Mouse (Mus musculus): ENCODE results near the gene Ptprm. TPM values are rescaled to one million over a fixed set of nuclear protein-coding genes. Genes with fewer than 3 reads are reported as not detected.

The Ptprm gene
- polyA plus RNA-seq, 1 experiment from 2014 or later, result 1.6 TPM

DNA sequence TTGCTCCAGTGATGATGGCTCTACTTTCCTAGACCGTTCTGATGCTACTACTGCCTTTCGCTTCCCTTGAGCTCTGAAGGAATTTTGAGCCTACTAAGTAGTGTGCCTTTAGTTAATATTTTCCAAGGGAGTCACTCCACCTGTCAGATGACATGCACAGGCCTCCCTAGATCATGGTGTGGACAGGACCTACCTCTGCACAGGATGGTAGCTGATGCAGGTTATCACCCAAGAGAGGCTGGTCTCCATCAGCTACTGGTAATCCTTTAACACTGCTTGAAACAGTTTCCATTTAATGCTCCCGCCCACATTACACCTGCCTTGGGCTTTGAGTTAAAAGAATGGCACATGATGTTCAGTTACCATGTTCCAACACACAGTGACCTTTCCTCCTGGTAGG, 688.5 kb downstream of the Ptprm start:
- 70% methylated on average over 3 of the region's 3 CpGs for WGBS (ENCODE audit: insufficient replicate concordance)
- no peak overlapping the region for H3K27ac ChIP-seq (ENCODE audit: low read length)
- no peaks in the 10 kb centered on the region for H3K4me1 ChIP-seq (ENCODE audit: control insufficient read depth, low read depth, low read length)
- H3K9ac ChIP-seq (ENCODE audit: low read depth, low read length), result no peak overlapping the region
- no peak overlapping the region for H3K4me2 ChIP-seq (ENCODE audit: low read depth, low read length)
- H3K4me3 ChIP-seq (ENCODE audit: low read depth, low read length), result no peak overlapping the region
- H3K27me3 ChIP-seq (ENCODE audit: control insufficient read depth, insufficient read depth, low read depth, low read length), result no peaks in the 10 kb centered on the region
- no peaks in the 10 kb centered on the region for H3K9me3 ChIP-seq (replicated peaks; ENCODE audit: control insufficient read depth, low read length)
- ATAC-seq (ENCODE audit: low read depth), result no peak
- H3K36me3 ChIP-seq (ENCODE audit: control insufficient read depth, insufficient read depth), result no peaks in the 10 kb centered on the region

DNA sequence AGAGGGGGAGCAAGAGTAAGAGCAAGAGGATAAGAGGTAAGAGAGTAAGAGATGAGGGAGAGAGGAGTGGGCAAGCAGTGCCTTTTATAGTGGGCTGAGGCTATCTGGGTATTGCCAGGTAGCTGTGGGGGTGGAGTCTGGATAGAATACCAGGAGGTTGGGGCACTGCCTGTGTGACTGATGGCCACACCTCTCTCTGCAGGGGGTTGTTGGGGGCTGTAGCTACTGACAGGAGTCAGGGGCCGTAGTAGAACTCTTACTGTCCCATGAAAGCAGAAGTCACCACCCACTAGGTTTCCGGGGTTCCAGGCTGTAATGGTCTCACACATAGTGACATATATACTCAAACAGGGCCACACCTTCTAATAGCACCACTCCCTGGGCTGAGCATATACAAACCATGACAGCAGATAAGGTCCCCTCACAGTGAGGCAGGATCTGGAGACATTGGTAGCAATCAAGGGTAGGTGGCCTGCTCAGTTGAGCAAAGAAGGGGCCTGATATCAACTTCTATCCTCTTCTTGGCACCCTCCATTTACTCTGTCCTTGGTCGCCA, 689.0 kb downstream of the Ptprm start:
- H3K4me3 ChIP-seq (ENCODE audit: low read depth, low read length), result no peak overlapping the region
- H3K36me3 ChIP-seq (ENCODE audit: control insufficient read depth, insufficient read depth), result no peaks in the 10 kb centered on the region
- H3K27me3 ChIP-seq (ENCODE audit: control insufficient read depth, insufficient read depth, low read depth, low read length), result no peaks in the 10 kb centered on the region
- no peak overlapping the region for H3K9ac ChIP-seq (ENCODE audit: low read depth, low read length)
- no peak overlapping the region for H3K27ac ChIP-seq (ENCODE audit: low read length)
- 61% methylated on average over 3 of the region's 3 CpGs for WGBS (ENCODE audit: insufficient replicate concordance)
- no peaks in the 10 kb centered on the region for H3K4me1 ChIP-seq (ENCODE audit: control insufficient read depth, low read depth, low read length)
- no peak overlapping the region for H3K4me2 ChIP-seq (ENCODE audit: low read depth, low read length)
- H3K9me3 ChIP-seq (replicated peaks; ENCODE audit: control insufficient read depth, low read length), result no peaks in the 10 kb centered on the region
- ATAC-seq (ENCODE audit: low read depth), result no peak

DNA sequence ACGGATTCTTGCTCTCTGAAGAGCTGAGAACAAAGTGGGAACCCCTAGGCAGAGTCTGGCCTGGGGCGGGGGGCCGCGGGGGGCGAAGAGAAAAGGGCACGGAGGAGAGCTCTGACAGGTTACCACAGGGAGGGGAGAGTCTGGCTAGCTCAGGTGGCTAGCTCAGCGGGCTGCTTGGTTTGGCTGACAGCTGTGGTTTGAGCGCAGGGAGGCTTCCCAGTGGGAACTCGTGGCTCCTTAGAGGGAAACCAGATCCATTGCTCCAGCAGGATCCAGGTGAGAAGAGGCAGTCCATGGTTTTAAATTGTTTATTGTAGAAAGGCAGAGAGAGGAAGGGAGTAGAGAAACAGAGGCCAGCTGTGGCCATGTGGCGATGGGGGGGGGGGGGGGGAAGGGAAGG, 689.5 kb downstream of the Ptprm start:
- H3K27me3 ChIP-seq (ENCODE audit: control insufficient read depth, insufficient read depth, low read depth, low read length), result no peaks in the 10 kb centered on the region
- H3K9ac ChIP-seq (ENCODE audit: low read depth, low read length), result no peak overlapping the region
- H3K4me3 ChIP-seq (ENCODE audit: low read depth, low read length), result no peak overlapping the region
- no peak for ATAC-seq (ENCODE audit: low read depth)
- no peaks in the 10 kb centered on the region for H3K4me1 ChIP-seq (ENCODE audit: control insufficient read depth, low read depth, low read length)
- no peak overlapping the region for H3K27ac ChIP-seq (ENCODE audit: low read length)
- no peaks in the 10 kb centered on the region for H3K9me3 ChIP-seq (replicated peaks; ENCODE audit: control insufficient read depth, low read length)
- 60% methylated on average over 9 of the region's 10 CpGs for WGBS (ENCODE audit: insufficient replicate concordance)
- H3K36me3 ChIP-seq (ENCODE audit: control insufficient read depth, insufficient read depth), result no peaks in the 10 kb centered on the region
- H3K4me2 ChIP-seq (ENCODE audit: low read depth, low read length), result no peak overlapping the region

DNA sequence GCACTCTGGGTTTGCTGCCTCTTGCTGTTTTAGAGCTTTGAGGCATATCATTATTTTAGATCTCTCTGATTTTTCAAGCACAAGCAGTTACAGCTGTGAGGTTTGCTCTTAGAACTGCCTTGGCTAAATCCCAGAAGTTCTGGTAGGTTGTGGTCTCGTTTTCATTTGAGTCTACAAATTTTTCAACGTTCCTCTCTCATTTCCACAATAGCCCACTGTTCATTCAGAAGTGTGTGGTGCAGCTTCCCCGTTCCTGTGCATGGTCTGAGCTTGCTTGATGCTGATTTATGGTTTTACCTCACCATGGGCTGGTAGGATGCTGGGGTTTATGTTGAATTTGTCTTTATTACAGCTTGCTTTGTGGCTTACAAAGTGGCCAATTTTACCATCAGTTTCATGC, 695.0 kb downstream of the Ptprm start:
- no peak for ATAC-seq (ENCODE audit: low read depth)
- H3K27ac ChIP-seq (ENCODE audit: low read length), result no peak overlapping the region
- no peaks in the 10 kb centered on the region for H3K27me3 ChIP-seq (ENCODE audit: control insufficient read depth, insufficient read depth, low read depth, low read length)
- H3K36me3 ChIP-seq (ENCODE audit: control insufficient read depth, insufficient read depth), result no peaks in the 10 kb centered on the region
- H3K9me3 ChIP-seq (replicated peaks; ENCODE audit: control insufficient read depth, low read length), result no peaks in the 10 kb centered on the region
- no peak overlapping the region for H3K4me2 ChIP-seq (ENCODE audit: low read depth, low read length)
- no peaks in the 10 kb centered on the region for H3K4me1 ChIP-seq (ENCODE audit: control insufficient read depth, low read depth, low read length)
- H3K9ac ChIP-seq (ENCODE audit: low read depth, low read length), result no peak overlapping the region
- H3K4me3 ChIP-seq (ENCODE audit: low read depth, low read length), result no peak overlapping the region
- WGBS (ENCODE audit: insufficient replicate concordance), result 34% methylated on average over 3 of the region's 3 CpGs

DNA sequence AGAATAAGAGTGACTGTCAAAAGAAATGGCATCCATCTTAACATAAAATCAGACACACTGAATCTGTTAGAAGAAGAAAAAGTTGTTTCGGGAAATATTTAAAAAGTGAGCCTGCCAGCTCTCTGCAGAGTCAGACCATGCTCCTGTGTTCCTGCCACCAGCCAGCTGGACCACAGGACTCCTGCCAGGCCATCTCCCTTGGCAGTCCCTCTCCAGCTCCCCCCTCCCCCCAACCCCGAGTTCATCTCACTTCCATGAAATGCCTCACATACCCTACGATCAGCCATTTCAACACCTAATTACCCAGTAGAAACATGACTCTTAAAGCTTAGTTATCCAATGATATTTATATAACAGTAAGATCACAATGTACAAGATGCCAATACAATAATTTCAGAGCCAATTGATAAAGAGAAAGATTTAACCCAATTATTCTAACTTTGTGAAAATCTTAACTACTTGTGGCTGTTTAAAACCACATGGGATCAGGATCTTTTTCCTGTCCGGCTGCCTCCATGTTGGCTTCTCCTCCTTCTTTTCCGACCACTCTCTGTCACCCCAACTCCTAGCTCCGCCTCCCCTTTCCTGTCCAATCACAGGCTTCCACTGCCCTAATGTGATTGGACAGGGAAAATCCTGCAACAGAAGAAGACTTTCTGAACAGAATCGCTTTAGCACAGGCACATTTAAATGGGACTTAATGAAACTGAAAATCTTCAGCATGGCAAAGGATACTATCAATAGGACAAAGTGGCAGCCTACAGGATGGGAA, 716.1 kb downstream of the Ptprm start:
- WGBS (ENCODE audit: insufficient replicate concordance), result 71% methylated on average over 7 of the region's 7 CpGs
- ATAC-seq (ENCODE audit: low read depth), result no peak
- no peaks in the 10 kb centered on the region for H3K36me3 ChIP-seq (ENCODE audit: control insufficient read depth, insufficient read depth)

DNA sequence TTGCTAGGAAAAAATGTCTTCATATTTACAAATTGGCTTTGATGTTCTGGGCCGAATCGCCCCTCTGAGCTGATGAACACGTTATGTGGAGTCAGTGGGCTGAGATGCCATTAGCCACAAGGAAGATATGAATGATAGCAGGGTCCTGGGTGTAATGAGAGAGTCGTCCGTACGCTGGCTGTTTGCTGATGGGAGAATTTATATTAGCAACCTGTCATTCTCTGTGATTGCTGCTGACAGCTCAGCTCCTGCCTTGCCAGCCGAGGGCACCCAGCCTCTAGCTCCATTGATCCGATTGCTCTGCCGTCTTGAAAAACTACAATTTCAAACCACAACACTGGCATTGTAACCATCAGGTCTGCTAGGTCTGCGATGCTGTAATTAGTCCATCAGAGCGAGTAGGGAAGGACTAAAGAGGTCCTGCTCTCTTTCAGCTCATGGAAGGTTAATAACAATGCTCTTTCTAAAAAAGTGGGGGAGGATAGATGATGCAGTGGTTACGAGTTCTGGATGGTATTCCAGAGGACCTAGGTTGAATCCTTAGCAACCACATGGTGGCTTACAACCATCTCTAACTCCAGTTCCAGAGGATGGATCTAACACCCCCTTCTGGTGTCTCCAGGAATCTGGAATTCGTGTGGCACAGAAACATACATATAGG, 734.1 kb downstream of the Ptprm start:
- H3K4me1 ChIP-seq (ENCODE audit: control insufficient read depth, low read depth, low read length), result no peaks in the 10 kb centered on the region
- no peak for ATAC-seq (ENCODE audit: low read depth)
- H3K36me3 ChIP-seq (ENCODE audit: control insufficient read depth, insufficient read depth), result no peaks in the 10 kb centered on the region
- H3K9ac ChIP-seq (ENCODE audit: low read depth, low read length), result no peak overlapping the region
- no peak overlapping the region for H3K4me2 ChIP-seq (ENCODE audit: low read depth, low read length)
- H3K9me3 ChIP-seq (replicated peaks; ENCODE audit: control insufficient read depth, low read length), result no peaks in the 10 kb centered on the region
- no peak overlapping the region for H3K4me3 ChIP-seq (ENCODE audit: low read depth, low read length)
- WGBS (ENCODE audit: insufficient replicate concordance), result 56% methylated on average over 13 of the region's 13 CpGs
- no peak overlapping the region for H3K27ac ChIP-seq (ENCODE audit: low read length)
- no peaks in the 10 kb centered on the region for H3K27me3 ChIP-seq (ENCODE audit: control insufficient read depth, insufficient read depth, low read depth, low read length)

More for the DNA sequence above, 716.1 kb downstream of the Ptprm start:
- H3K4me1 ChIP-seq (ENCODE audit: control insufficient read depth, low read depth, low read length), result no peaks in the 10 kb centered on the region
- H3K9ac ChIP-seq (ENCODE audit: low read depth, low read length), result no peak overlapping the region
- H3K4me2 ChIP-seq (ENCODE audit: low read depth, low read length), result no peak overlapping the region
- H3K27ac ChIP-seq (ENCODE audit: low read length), result no peak overlapping the region
- no peaks in the 10 kb centered on the region for H3K9me3 ChIP-seq (replicated peaks; ENCODE audit: control insufficient read depth, low read length)
- H3K27me3 ChIP-seq (ENCODE audit: control insufficient read depth, insufficient read depth, low read depth, low read length), result no peaks in the 10 kb centered on the region
- H3K4me3 ChIP-seq (ENCODE audit: low read depth, low read length), result no peak overlapping the region

DNA sequence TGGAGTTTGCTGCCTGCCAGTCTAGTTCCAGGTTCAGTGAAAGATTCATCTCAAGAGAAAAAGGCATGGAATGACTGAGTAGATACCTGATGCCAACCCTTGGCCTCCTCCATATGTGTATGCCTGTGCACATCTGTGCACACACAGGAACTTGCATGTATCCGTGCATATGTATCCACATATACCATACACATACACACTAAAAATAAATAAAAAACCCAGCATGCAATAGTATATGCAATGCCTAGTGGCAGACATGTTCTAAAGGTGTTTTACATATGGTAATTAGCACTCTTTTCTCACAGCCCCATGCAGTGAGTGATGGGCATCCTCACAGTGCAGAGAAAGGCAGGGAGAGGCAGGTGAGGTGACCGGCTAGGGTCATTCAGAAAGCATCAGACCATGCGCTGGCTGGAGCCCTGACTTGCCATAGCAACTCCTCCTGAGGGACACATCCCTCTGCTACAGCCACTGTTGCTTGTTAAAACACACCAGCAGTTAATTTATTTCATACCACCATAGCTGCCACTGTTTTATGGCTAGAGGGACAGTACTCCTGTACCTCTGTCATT, 734.9 kb downstream of the Ptprm start:
- no peak overlapping the region for H3K9ac ChIP-seq (ENCODE audit: low read depth, low read length)
- no peaks in the 10 kb centered on the region for H3K9me3 ChIP-seq (replicated peaks; ENCODE audit: control insufficient read depth, low read length)
- WGBS (ENCODE audit: insufficient replicate concordance), result 68% methylated on average over 3 of the region's 3 CpGs
- ATAC-seq (ENCODE audit: low read depth), result no peak
- H3K4me3 ChIP-seq (ENCODE audit: low read depth, low read length), result no peak overlapping the region
- no peaks in the 10 kb centered on the region for H3K36me3 ChIP-seq (ENCODE audit: control insufficient read depth, insufficient read depth)
- H3K27me3 ChIP-seq (ENCODE audit: control insufficient read depth, insufficient read depth, low read depth, low read length), result no peaks in the 10 kb centered on the region
- H3K27ac ChIP-seq (ENCODE audit: low read length), result no peak overlapping the region
- no peak overlapping the region for H3K4me2 ChIP-seq (ENCODE audit: low read depth, low read length)
- no peaks in the 10 kb centered on the region for H3K4me1 ChIP-seq (ENCODE audit: control insufficient read depth, low read depth, low read length)
